Mouse (Mus musculus) liver, postnatal 0 days (tissue): ENCODE measurements at regions not wholly inside any gene's neighbourhood (a gene's known extent, or its start where the extent isn't known, plus 50 kb on each side); places are given as distances from the start of the nearest gene placed in this dataset.

ENCODE experiments used
- CTCF ChIP-seq: sonication (generic); IDR thresholded peaks from 2 replicates; pipeline ENCODE4 v1.5.1; 2016; ENCODE audit warnings: antibody characterized with exemption, low read depth
- EP300 ChIP-seq: IDR thresholded peaks from 2 replicates; pipeline ENCODE4 v1.6.1; 2016; ENCODE audit warnings: antibody characterized with exemption, low read depth, mild to moderate bottlenecking

DNA sequence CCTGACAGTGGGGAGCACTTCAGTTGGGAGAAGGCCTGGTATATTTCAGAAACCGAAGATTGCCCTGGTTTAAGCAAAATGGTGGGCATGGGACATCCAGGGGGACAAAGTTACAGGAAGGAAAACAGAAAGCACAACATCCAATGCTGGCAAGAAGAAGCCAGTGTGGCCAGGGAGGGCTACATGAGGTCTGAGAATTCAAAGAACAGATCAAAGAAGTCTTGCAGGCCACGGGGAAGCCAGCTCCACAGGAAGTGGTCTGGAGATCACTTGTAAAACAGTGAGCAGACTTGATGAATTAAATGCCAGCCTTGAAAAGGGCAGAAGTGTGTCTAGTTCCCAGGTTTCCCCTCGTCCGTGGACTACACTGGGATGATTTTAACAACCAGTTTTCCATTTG lies 120.4 kb upstream of the Mad2l1 start:
- TF ChIP-seq EP300 (no peak), CTCF (no peak)
